ENCODE assay signal across 9 mouse cellular contexts in genomic region chr11:71991541-71991940, GRCm38 (mm10). TPM values are rescaled to one million over a fixed set of nuclear protein-coding genes. Genes with fewer than 3 reads are reported as not detected.
A peak's percentile ranks its signal among the peaks of the same experiment; 100 is the strongest.
DNase-seq lines count a peak whose midpoint lies in the region; ATAC-seq and TF ChIP-seq lines count a peak whose summit lies in the region.
"Had no signal": no experiment of that assay in that cellular context is flagged by ENCODE, and none has a peak within 500 bp of the region (broad histone marks: within the 10 kb centered on the region; RNA-seq: fewer than 3 reads in every experiment).

No protein-coding gene starts in this region.

- no peak overlapping the region for H3K4me3 ChIP-seq in heart, postnatal 0 days (ENCODE audit: low read depth, low read length)
- H3K4me3 ChIP-seq in stomach, postnatal 0 days (ENCODE audit: low read depth, low read length), result no peak overlapping the region
- H3K4me3 ChIP-seq: limb, embryonic 12.5 days had no signal

- no peaks in the 10 kb centered on the region for H3K9me3 ChIP-seq in heart, postnatal 0 days (replicated peaks; ENCODE audit: control insufficient read depth, low read length)
- H3K9me3 ChIP-seq in stomach, postnatal 0 days (ENCODE audit: control insufficient read depth, low read length), result no peaks in the 10 kb centered on the region
- H3K9me3 ChIP-seq: limb, embryonic 12.5 days had no signal

- H3K4me2 ChIP-seq in heart, postnatal 0 days (ENCODE audit: low read depth, low read length), result no peak overlapping the region
- no peak overlapping the region for H3K4me2 ChIP-seq in stomach, postnatal 0 days (replicated peaks; ENCODE audit: low read depth)
- H3K4me2 ChIP-seq: limb, embryonic 12.5 days had no signal

- DNase-seq in heart, postnatal 0 days (ENCODE audit: low spot score), result peak; percentile 84
- no peak for DNase-seq in heart, adult 11 months
- peak; percentile 87 for DNase-seq in 416B (ENCODE audit: low read depth)
- DNase-seq in Muller cell, postnatal 12 days (ENCODE audit: inconsistent ontology term), result peak; percentile 31
- DNase-seq in embryo, embryonic 10.5 days (ENCODE audit: low spot score), result peak; percentile 79
- DNase-seq in large intestine, adult 2 months (ENCODE audit: low read depth, low spot score), result peak; percentile 42
- peak; percentile 62 for DNase-seq in stomach, postnatal 0 days (ENCODE audit: low spot score)
- no peak for DNase-seq in right cerebral cortex, adult 2 months (ENCODE audit: low spot score in 2 of 2)

- H3K27ac ChIP-seq in heart, postnatal 0 days (ENCODE audit: low read depth), result no peak overlapping the region
- no peak overlapping the region for H3K27ac ChIP-seq in stomach, postnatal 0 days (replicated peaks)
- H3K27ac ChIP-seq: limb, embryonic 12.5 days had no signal

- no peak for ATAC-seq in heart, postnatal 0 days (ENCODE audit: insufficient read depth, low read depth)
- ATAC-seq in stomach, postnatal 0 days (ENCODE audit: low FRiP score, low TSS enrichment), result peak; percentile 71

- no peaks in the 10 kb centered on the region; the same call in 1 of the 2 replicates for H3K4me1 ChIP-seq in heart, postnatal 0 days (ENCODE audit: control insufficient read depth, insufficient read depth)
- H3K4me1 ChIP-seq in stomach, postnatal 0 days (replicated peaks; ENCODE audit: control insufficient read depth, insufficient read depth), result no peaks in the 10 kb centered on the region

- TF ChIP-seq EP300 in heart, postnatal 0 days (IDR thresholded peaks at IDR 0.05; ENCODE audit: low read depth), result no peak
- TF ChIP-seq EP300 in stomach, postnatal 0 days (optimal IDR thresholded peaks at IDR 0.05), result no peak

- H3K27me3 ChIP-seq in heart, postnatal 0 days (ENCODE audit: control insufficient read depth, insufficient read depth, low read length), result no peaks in the 10 kb centered on the region
- H3K27me3 ChIP-seq in stomach, postnatal 0 days (ENCODE audit: control insufficient read depth, insufficient read depth, low read length), result no peaks in the 10 kb centered on the region
- H3K27me3 ChIP-seq: limb, embryonic 12.5 days had no signal

- 19% methylated on average over 5 of the region's 5 CpGs for WGBS in heart, postnatal 0 days
- WGBS in large intestine, adult 2 months, result 6% methylated on average over 5 of the region's 5 CpGs
- WGBS in stomach, postnatal 0 days, result 19% methylated on average over 5 of the region's 5 CpGs

- no peak overlapping the region for H3K9ac ChIP-seq in heart, postnatal 0 days (replicated peaks; ENCODE audit: low read depth, low read length)
- H3K9ac ChIP-seq in stomach, postnatal 0 days (ENCODE audit: low read length), result no peak overlapping the region
- H3K9ac ChIP-seq: limb, embryonic 12.5 days had no signal

- peak; percentile 86 for TF ChIP-seq CTCF in heart, postnatal 0 days (IDR thresholded peaks at IDR 0.05; ENCODE audit: low read depth)
- peak; percentile 88 for TF ChIP-seq CTCF in stomach, postnatal 0 days (IDR thresholded peaks at IDR 0.05; ENCODE audit: low read depth)

- no peaks in the 10 kb centered on the region for H3K36me3 ChIP-seq in heart, postnatal 0 days (replicated peaks; ENCODE audit: control insufficient read depth, insufficient read depth, low read length)
- no peaks in the 10 kb centered on the region for H3K36me3 ChIP-seq in stomach, postnatal 0 days (ENCODE audit: control insufficient read depth, insufficient read depth, low read length)
- H3K36me3 ChIP-seq: limb, embryonic 12.5 days had no signal

RNA-seq across cellular contexts. Expression of gene Aipl1, which starts 45.8 kb away (rescaled TPM):
- not detected in 2 replicates for total RNA-seq in heart, postnatal 0 days (2014; rRNA removed; ENCODE audit: low replicate concordance)
- polyA plus RNA-seq in heart, postnatal 0 days (2015; fragmentation: Nextera tagmentation; extraction: Ambion mirVana), result 0.11 and 0.31 TPM in 2 replicates
- polyA plus RNA-seq in large intestine, adult 2 months (2012; rRNA removed), result 0.07 TPM in 1 of 2 replicates, not detected in the other
- 0.16 and 0.27 TPM in 2 replicates for polyA plus RNA-seq in stomach, postnatal 0 days (2015; fragmentation: Nextera tagmentation; extraction: Ambion mirVana)

RNA-seq across cellular contexts. Expression of gene Pimreg, which starts 50.3 kb away (rescaled TPM):
- total RNA-seq in heart, postnatal 0 days (2014; rRNA removed; ENCODE audit: low replicate concordance), result 30.2 and 40.7 TPM in 2 replicates
- 24.6 and 25.8 TPM in 2 replicates for polyA plus RNA-seq in heart, postnatal 0 days (2015; fragmentation: Nextera tagmentation; extraction: Ambion mirVana)
- polyA plus RNA-seq in large intestine, adult 2 months (2012; rRNA removed), result 2.4 and 3.7 TPM in 2 replicates
- 18.0 and 22.2 TPM in 2 replicates for polyA plus RNA-seq in stomach, postnatal 0 days (2015; fragmentation: Nextera tagmentation; extraction: Ambion mirVana)

Comparison
In these comparisons a context has a peak if more than half of its experiments do, and no peak if none do; other contexts are left out.
1. DNase-seq: peak in heart, postnatal 0 days (single experiment), 416B (single experiment), Muller cell, postnatal 12 days (single experiment), embryo, embryonic 10.5 days (single experiment), large intestine, adult 2 months (single experiment) and stomach, postnatal 0 days (single experiment); none in heart, adult 11 months (single experiment) and right cerebral cortex, adult 2 months (0 of 2).